Mouse (Mus musculus): ENCODE data around the gene Zfp536.
"Not testable (repeated sequence)": the region's sequence is repeated elsewhere in the genome, so short reads cannot be mapped to it uniquely, and the experiment has no call there.

The Zfp536 gene

DNA sequence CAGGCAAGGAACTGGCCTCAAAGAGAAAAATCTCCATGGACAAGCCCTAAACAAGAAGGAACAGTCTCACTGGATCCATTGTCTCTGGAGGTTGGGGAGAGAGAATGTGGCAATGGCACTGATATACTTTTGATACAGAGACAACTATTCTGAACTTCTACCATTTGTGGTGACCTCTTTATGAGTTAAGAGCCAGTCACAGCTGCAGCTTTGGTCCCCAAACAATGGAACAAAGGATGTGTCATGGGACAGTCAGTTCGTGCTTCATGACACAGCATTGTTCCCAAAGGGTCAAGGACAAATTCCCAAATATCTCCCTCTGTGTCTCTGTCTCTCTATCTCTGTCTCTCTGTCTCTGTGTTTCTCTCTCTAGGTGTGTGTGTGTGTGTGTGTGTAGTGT is 20.4 kb downstream of the Zfp536 start:
- no peak for DNase-seq

DNA sequence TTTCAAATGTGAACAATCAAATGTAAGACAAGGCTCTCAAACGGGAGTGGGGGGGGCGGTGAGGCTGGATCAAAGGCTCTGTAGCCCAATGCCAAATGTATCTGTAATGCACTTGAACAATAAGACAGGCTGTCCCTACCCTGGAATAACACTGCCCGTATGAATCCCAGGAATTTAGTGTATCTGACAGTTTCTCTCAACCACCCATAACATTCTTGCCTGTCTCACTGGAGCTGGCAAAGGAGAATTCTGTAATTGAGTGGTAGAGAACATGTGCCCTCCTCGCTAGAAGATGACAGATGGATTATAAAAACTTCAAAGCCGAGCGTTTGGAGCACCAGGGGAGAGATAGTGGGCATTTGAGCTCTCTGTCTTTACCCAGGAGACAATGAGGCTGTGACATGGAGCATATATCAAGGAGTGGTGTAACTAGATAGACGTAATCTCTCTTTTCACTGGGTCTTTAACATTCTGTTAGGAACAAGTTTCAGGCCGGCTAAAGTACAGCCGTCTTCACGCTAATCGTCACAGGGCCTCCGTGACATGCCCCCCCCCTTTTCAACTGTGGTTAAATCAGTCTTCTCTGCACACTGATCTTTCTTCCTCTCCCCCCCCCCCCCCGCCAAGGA is 27.2 kb downstream of the Zfp536 start:
- DNase-seq = no peak

DNA sequence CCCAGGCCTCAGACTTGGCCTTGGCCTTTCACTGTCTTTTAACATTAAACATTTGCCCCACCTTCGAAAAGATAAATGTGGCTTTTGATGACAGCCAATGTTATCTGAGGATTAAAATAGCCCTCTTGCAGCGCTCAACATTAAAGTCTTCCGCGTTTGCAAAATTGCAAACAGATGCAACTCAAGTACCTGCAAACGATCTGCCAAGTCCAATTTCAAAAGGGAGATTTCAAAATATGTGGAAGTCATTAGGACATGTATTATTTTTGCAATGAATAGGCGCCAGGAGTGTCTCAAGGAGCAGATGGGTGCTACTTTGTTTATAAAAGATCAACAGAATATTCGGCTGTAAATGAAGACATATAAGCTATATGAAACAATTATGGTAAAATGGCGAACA is 30.1 kb downstream of the Zfp536 start:
- no peak for DNase-seq

DNA sequence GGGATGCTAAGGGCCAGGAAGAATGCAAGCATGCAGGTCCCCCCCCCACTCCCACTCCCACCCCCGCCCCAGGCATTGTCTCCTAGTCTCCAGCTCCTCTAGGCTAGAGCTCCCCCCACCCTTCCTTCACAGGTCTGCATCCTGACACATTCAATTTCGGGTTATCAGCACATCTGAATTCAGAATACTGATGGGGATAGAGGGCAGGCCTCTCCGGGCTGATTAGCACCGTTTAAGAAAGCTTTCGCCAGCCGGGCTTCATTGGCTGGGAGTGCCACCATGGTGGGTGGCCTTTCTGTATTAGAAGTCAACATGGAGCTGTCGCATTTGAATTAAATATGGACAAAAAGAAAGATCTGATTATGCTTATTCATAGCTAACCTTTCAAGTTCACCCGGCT is 36.2 kb downstream of the Zfp536 start:
- DNase-seq = no peak

DNA sequence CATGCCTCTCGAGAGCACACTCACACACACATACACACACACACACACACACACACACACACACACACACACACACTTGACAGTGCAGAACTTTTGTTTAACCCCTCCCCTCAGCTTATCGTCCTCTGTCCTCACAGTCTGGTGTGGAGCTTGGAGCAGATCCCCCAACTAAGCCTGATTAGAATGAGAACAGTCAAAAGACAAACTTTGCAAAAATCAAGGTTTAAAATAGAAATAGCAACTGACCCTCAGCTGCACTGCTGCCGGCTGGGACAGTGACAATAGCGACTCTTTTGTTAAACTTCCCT is 37.1 kb downstream of the Zfp536 start:
- no peak for DNase-seq

DNA sequence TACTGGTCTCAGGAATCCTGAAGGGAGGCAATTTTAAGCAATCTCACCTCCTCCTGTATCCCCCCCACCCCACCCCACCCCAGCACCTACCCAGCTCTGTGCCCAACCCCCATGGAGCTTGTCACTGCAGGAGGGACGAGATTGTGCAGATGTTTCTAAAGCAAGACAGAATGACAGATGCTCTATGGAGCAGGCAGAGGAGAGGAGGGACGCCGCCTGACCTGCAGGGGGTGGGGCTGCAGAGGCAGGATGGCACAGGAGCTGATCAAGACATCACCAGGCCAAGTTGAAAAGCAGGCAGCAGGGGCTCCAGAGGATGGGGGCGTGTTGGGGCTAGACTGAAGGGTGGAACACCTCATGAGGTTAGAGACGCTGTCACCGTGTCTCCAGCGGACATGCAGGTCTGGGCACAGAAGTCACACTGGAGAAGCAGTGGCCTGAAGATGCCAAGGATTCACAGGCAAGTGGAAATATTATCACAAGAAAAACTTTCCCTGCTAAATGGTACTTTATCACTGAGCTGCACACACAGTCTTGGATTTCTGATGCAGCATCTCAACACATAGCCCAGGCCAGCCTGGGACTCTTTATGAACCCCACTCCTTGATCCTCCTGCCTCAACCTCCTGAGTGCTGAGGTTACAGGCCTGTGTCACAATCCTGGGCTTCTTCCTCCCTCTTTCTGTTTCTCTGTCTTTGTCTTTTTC is 37.6 kb downstream of the Zfp536 start:
- no peak for DNase-seq

DNA sequence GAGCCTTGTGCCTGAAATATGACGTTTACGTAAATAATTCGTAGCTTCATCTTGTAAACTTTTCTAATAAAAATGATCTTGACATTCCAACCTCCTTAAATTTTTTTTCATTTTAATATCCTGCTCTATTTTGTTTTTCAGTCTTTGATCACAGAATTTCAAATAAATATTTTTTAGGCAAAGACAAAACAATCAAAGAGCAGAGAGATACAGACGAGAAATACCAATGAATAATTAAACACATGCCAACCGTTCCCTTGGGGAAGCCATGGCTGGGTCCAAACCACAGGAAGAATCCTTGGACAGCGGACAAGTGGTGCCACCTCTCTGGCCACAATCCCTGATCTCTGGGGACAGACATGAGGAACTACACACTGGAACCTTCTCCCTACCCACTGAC is 38.3 kb downstream of the Zfp536 start:
- no peak for DNase-seq

DNA sequence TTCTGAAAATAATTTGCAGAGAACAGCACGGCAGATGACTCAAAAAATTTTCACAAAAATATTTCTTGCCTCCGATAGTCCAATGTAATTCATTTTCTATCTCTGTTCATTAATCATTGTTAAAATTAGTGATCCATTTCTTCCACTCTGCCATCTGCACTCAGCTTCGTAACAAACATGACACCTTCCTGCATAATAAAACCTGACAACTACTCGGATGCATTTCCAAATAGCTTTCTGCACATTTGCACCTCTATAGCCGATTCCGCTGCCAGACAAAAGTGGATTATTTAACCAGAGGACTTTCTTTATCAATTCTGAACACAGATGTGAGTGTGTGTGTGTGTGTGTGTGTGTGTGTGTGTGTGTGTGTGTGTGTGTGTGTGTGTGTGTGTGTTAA is 38.9 kb downstream of the Zfp536 start:
- DNase-seq = no peak

DNA sequence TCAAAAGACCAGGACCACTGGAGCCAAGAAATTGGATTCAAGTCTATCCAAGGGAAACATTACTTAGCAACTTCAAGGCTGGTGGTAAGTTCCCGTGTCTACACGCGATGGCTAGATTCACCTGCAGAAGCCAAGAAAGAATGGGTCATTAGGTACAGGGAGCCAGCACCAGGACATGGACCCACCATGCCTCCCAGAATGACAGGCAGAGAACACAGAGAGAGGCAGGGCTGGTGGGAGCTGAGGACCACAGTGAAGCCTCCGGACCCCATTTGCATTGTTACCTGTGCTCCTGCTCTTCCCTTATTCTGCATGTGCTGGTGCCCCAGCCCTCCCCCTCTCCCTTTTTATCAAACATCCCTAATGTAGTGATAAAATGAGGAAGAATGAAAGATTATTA is 39.4 kb downstream of the Zfp536 start:
- DNase-seq = no peak

DNA sequence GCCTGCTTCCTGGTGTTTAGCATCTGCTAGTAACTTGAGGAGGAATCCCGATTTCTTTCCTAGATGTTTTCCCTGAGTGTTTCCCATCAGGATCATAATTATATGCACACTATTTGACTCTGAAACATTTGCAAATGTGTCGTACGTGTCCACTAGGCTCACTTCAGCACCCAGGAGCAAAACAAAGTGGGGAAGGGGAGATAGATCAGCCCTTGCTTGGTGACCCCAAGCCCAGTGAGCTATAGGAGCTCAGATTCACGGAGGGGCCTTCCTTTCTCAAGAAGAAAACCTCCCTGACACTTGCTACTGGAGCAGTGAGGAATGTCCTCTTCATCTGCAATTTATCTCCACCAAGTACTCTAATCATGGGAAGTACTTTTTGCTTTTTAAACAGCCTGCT is 40.7 kb downstream of the Zfp536 start:
- DNase-seq = no peak

DNA sequence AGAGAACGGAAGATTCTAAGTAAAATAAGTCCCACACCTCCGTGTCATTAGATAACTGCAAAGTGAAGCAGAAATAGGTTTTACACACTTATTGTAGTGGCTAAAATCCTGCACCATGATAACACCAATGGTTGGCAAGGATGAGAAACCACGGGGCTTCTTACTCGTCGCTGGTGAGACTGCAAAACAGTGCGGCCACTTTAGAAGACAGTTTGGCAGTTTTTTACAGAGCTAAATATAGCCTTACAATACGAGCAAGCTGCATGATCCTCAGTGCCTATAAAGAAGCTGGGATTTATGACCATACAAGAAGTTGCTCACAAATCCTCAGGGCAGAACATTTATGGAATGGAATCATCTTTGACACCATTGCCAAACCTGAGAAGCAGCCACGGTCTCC is 45.7 kb downstream of the Zfp536 start:
- DNase-seq = no peak

DNA sequence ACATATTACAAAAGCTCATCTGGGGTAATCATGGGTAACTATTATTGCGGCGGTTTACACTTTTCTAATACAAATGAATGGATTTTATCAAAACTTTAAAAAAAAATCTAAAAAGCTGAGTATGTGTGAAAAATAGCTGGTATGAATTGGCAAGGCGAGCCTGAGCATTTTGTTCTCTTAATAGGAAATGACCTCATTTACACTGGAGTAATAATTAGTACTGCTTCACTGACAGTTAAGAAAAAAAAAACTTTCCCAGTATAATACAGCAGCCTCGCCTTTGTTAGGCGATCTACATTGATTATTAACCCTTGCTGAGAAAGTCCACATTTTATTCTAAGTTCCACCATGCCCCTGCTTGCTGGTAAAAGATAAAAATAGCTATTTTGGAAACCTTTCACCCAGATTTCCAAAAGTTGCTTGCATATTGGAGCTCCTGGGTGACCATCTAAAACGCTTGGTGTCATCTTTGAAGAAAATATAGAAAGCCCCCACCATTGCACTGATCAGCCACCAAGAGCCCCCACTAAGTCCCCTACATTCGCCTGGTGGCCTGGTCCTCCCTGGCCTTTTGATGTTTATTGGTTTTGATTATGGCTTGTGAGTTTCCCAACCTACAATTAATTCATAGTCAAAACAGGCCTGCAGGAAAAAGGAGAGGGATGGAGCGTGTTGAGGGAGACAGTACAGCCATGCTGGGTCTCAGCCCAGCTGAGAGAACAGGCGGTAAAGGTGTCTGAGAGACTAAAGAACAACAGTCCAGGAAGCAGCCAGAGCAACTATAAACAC is 49.2 kb downstream of the Zfp536 start:
- DNase-seq = no peak

DNA sequence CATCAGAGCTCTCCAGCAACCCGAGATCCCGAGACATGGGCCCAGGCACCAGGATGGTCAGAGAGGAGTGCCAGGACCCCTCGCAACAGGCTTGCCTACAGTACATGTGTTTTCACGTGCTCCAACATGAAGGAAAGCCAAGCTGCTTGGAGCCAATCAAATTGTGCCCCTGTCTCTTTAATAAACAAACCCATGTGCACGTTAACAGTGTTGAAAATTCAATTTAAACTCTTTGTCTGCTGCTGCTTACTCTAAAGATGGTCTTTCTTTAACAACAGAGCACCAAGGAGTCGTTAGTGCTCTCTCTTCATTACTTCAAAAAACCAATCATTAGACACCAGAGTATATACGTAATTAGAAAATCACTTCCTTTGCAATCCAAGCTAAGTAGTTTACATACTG is 50.2 kb downstream of the Zfp536 start:
- no peak for DNase-seq

DNA sequence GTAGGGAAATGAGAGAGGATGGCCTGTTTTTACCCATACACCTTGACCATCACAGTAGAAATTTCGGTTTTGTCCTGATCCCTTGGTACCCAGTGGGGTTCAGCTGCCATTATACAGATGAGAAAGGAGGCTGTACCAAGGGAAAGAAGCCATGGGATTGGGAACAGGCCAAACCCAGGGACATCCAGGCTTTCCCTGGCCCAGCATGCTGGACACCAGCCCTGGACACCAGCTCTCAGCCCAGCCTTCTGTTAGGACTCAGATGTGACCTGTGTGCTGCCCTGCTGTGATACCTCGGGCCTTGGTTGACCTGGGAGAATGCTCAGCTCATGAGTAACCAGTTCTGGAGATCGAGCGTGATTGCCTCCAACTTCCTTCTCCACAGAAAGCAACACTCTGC is 51.8 kb downstream of the Zfp536 start:
- DNase-seq = peak; percentile 38

DNA sequence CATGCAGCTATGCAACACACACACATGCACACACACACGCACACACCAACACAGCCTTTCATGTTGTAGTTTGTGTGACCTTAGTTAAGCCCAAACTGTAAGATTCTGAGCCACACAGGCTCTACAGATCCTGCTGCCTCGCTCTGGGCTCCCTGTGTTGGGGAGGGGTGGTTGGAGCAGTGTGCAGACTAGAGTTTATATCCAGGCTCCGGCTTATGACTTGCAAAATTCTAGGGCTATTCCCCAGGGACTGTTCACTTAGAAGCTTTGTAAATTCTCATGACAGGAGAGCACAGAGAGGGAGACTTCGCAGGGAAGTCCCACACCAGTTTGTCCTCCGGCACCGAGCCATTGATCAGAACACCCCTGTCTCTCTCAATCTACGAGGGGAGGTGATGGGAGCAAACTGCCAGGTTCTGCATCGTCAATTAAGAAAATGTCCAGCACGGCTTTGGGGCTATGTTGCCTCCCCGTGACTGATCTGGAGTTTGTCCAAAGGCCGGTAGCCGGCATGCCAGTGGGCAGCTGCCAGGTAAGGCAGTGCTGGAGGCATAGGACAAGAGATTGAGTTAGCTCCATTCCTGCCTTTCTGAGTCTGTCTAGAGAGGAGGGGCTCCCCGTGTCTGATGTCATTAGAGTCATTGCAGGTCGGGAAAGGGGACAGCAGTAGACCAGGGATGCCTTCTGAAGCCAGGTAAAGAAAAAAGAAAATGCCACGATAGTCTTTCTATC is 54.6 kb downstream of the Zfp536 start:
- DNase-seq = peak; percentile 56

DNA sequence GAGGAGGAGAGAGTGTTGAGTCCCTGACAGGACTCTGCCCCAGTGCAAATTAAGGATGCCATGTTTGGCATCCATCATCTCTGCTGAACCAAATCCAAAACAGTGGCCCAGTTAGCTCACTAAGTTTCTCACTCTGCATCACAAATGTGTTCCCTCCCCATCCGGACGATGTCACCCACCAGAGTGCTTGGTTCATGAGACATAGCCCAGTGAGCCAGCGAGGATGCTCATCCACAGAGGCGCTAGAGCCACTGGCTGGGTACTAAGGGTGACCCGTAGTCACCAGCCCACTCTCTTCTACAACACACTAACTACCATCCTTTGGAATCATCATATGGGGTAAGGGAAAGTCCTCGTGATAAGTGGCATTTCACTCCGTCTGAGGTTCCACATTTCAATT is 56.4 kb downstream of the Zfp536 start:
- no peak for DNase-seq

DNA sequence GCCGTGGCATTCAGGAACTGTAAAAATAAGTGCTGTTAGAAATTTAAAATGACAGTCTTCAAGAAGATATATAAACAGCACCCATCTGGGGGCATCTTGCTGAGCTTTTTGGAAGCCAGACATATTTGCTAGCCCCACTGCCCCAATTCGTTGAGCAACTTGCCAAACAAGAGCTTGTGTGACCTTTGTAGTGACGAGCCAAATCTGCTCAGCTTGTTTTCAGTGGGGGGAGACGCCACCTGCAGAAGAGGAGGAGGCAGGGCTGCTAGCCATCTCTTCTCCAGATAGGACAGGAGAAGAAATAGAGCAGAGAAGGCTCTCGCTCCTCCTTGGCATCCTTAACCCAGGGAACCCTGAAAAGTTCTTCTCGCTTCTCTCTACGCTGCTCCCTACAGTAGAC is 56.8 kb downstream of the Zfp536 start:
- no peak for DNase-seq

DNA sequence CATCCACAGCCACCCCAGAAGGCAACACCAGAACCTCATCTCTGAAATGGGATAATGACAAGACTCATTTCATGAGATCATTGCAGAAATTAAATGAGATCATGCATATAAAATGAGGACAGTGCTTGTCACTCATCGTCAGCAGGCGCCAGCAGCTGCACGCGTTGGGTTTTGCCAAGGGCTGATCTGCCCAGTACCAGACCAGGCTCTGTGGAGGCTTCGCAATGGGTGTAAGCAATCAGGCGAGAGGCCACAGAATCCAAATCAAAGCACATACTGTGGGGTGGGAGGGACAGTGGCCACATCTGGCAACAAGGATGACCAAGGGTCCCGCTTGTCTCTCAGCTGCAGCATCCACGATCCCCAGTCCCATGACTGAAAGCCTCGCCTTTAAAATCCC is 69.0 kb downstream of the Zfp536 start:
- DNase-seq = no peak

DNA sequence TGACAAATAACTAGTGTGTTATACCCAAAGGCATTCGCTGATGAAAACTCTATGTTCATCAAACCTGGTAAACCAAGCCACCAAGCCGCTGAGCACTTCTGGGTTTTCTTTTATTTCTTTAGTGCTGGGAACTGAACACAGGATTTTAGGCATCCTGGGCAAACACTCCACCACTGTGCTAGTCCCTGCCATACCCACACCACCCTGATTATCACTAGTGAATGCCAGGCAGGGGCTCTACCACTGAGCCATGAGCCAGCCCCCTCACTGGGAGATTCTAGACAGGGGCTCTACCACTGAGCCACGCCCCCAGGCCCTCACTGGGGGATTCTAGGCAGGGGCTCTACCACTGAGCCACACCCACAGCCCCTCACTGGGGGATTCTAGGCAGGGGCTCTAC is 76.1 kb downstream of the Zfp536 start:
- DNase-seq = not testable (repeated sequence)

DNA sequence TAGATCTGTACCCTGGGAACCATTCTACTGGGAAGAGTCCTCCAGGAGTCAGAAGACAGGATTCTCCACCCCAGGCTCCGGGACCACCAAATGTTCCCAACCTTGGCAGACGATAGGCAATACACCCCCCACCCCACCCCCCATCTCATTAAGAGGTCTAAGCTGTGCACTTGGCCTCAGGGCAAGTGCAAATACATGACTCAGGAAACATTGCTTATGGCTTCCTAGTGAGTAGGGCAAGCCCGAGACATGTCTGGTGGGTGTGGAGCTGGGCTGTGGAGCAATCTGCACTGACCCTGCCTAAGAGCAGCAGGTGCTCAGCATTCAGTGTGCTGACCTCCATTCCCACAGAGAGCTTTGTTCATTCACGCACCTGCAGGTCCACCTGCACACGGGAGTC is 78.4 kb downstream of the Zfp536 start:
- DNase-seq = no peak

DNA sequence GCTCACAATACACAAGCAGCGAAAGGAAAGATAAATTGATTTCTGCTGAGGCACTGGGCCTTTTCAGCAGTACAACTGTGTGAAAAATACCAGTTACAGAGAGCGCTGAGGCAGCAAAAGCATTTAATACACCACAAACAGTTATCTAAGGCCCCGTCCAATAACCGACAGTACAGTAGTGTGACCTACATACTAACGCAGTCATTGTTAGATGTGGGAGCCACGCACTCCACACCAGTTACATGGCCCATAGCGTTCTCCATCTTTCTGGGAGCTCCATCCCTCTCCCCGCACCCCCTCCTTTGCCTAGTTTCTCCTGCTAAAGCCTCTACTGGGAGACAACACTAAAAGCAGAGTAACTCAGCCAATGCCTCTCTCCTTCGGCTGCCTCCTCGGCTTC is 82.8 kb downstream of the Zfp536 start:
- DNase-seq = no peak

DNA sequence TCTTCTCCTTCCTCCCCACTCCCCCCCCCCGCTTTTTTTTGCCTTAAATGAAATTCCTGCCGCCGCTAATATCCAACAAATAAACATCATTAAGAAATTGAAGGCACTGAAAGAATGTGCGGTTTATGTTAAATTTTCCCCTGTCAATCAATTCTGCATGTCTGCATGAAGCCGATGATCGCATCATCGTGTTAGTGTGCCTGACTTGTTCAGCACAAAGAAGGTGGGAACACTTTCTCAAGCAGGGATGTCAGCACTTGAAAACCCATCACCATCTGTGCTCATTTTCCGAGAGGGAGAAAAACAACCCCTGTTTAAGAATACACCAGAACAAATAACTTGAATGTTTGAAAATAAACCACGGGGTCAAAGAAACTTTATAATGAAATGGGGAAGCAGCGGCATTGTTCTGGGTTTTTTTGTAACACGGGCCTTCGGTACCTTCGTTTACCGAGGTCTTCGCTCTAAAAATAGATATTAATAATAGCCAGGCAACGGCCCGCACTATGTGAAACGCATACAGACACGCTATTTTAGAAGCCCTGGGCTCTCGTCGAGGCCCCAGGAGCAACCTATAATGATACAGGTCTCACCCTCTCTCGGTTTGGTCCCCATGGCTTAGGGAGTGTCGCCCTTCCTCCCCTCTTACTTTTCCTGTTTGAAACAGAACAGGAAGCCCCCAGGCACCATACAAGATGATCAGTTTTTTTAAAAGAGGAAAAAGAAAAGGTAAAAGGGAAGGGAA is 83.7 kb downstream of the Zfp536 start:
- DNase-seq = no peak

DNA sequence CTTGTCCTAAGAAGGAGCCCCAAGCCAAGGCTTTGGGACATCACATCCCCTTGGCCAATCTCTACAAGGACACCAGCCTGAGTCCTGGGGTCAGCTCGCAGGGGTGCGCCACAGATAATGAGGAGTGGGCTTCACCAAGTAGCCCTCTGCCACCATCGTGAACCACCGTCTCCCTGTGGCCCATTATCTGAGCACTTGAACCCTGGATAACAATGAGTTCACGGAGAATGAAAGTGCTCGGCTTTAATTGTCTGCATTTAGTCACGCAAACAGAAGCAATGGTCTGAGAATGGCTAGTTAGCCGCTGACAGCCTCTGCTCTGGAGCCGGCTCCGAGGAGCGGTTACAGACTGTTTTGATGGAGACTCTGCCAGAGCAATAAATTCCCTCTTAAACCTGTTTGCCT is 84.3 kb downstream of the Zfp536 start:
- DNase-seq = no peak

Data from cerebellum, adult 8-10 months (tissue).